Mouse (Mus musculus) megakaryocyte, adult 5-6 weeks (primary cell): ENCODE measurements around the gene Timm10b. TPM values are rescaled to one million over a fixed set of nuclear protein-coding genes. Genes with fewer than 3 reads are reported as not detected.

Source experiments
- ATAC-seq: 2 replicates; pipeline ENCODE4 v1.8.0; 2016; ENCODE audit warnings: mild to moderate bottlenecking, inconsistent platforms; ENCODE audit not compliant: poor library complexity, severe bottlenecking
- total RNA-seq, 2 experiments: library from RNA; stranded (forward) in 1 of 2; stranded (reverse) in 1 of 2; fragments of 153-499, 151-499 nt in 1 of 2; fragments of 221-1000, 200-1000 nt in 1 of 2; gene quantifications; 2 replicates each; pipeline versions ENCODE4 v1.2.3 to v1.2.4; 2015 to 2017

Timm10b gene
- total RNA-seq (2015) = 77.3 and 105 TPM in 2 replicates
- total RNA-seq (2017) = 85.4 and 91.6 TPM in 2 replicates

DNA sequence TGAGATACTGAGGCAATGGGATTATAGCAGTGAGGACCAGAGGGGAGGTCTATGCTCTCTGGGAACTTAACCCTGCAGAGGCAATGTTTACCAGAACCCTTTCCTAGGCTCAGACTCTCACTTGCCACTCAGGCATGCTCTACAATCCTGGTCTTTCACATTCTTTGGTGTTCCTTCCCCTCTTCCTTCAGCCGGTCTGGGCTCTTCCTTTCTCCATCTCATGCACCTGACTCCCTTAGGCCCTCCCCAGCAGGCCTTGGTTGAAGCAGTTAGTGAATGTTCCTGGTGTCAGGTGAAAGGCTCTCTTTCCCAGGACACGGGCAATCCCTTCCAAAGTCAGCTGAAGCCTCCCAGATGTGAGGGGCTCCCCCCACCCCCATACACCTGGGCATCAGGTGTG is at the start of gene Timm10b:
Gene Timm10b (plus strand): TSS at position 301 of the 400 bp plus-strand sequence.
- ATAC-seq = peak; percentile 1

DNA sequence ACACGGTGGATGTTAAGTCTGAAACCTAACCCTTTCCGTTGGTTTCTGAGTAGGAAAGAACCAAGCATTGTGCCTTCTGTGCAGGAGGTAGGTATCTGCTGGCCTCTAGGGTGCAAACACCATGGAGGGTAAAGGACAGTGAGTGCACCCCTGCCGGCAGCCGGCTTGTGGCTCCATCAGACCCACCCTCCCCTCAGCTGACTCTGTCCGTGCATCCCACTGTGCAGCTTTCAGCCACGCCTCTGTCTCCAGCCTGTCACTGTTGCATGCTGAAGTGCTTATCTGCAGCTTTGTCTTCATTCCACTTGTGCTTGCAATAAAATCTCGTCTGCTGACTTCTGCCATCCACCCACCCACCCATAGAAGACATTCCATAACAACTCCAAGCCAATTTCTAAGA is 49.8 kb upstream of the Timm10b start:
- no peak for ATAC-seq

DNA sequence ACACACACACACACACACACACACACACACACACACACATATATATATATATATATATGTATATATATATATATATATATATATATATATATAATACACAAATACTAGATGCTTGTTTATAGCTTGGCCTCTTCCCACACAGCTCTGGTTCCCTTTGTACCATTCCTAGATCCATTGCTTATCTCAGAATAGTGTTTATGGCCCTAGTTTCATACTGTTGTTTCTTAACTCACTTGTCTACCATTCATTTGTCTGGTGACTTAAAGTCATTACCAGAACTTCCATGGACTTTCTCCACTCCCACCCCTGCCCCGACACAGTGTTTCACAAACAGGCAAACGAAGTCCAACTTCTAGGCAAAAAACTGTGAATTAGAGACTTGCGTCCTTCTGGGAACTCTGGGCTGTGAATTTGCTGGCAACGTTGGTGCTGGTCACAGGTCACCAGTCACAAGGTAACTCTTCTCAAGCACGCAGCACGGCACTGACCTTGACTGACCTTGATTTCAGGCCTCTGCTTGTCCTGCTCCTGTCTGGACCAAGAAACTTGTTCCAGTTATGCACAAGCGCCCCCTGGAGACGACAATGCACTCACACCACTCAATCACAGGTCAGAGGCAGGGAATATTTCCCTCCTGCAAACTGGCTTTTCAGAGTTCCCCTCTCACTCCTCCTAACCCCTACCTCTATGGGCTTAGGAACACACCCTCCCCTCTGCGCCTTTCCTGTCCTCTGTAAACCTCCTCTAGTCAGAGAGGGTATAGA is 36.8 kb upstream of the Timm10b start:
- ATAC-seq = peak; percentile 94

DNA sequence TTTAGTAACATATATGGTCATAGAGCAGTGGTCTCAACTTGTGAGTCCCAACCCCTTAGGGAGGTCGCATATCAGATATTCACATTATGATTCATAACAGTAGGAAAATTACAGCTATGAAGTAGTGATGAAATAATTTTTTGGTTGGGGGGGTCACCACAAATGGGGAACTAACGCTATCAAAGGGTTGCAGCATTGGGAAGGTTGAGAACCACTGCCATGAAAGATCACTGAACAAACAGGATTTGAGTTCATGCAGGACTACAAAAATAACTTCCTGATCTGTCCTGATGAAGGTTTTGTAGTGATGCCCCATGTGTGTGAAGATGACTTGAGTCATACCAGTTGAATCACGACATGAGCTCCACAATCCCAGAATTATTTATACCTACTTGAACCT is 31.4 kb upstream of the Timm10b start:
- ATAC-seq = peak; percentile 39

DNA sequence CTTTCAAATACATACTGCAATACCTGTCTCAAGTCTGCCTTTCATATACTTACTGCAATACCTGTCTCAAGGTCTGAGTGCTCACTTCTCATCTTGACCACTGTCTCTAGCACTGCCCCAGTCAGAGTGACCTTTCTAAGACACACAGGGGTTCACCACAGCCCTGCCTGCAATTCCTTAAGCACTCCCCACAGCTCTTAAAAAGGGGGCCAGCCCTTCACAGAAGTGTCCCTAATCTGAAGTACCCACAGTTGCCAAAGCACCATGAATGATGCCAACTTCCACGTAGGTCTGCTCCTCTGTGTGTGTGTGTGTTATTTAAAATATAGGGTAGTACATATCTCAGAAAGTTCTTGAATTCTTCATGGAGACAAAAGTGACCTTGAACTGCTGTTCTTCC is 28.1 kb upstream of the Timm10b start:
- no peak for ATAC-seq

DNA sequence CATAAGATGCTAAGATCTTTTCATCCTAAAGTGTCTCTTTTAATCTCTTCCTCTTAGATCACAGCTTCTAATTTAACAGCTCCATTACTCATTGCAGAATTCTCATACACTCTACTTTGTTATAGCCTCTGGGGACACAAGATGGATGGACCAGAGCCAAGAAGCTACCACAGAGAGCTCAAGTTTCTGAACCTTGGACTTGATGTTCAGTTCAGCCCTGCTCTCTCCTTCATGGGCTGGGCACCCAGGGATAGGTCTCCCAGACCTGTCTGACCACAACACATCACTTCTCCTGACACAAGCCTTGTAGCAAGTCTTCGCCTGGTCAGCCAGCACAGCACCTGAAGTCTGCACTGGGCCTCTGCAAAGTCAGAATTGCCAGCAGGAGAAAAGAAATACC is 25.5 kb upstream of the Timm10b start:
- ATAC-seq = no peak

DNA sequence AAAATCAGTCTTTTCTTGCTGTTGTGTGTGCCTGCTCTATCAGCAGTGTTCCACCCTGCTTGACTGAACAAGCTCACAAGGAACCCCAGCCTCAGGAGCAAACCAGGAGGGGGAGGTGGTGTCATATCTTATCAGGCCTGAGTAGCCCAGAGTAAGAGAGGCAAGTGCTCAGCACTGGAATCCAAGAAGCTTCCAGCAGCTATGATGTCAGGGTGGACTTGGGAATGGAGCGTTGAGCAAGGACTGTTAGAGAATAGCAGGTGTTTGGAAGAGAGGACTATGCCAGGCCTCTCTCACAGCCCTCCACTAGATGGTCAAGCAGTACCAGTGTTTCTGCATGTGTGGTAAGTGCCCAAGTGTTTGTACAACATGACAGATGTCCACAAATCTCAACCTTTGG is 24.1 kb upstream of the Timm10b start:
- no peak for ATAC-seq

DNA sequence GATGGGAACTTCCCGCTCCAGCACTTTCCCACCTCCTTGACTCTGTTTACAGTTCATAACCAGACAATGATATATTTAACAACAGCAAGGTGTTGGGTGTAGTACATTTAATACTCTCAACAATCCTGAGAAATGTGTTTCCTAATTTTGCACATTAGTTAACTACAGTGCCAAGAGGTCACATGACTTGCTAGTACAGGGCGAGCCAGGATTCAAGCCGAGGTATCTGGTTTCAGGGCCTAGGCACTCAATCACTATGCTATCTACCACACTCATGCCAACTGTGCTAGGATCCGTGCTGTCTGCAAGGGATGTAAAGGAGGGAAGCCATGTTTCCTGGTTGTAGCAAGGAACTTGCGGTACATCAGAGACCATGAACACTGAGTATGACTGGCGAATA is 23.3 kb upstream of the Timm10b start:
- no peak for ATAC-seq

DNA sequence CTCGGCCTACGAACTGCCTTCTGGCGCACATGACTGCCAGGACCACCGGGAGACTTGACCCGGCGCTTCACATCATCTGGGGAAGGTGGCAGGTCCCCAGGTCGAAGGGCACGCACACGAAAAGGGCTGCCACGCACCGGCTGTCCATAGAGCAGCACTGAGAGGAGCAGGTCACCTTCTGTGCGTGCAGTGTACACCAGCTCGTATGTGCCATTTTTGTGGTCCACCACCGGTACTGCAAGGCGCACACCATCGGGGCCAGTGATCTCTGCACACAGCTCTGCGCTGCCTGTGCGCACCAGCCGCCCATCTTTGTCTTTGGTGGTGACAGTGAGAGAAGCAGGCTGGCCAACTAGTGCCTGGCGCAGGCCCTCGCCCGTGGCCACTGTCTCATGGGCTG is 22.0 kb upstream of the Timm10b start:
- no peak for ATAC-seq

DNA sequence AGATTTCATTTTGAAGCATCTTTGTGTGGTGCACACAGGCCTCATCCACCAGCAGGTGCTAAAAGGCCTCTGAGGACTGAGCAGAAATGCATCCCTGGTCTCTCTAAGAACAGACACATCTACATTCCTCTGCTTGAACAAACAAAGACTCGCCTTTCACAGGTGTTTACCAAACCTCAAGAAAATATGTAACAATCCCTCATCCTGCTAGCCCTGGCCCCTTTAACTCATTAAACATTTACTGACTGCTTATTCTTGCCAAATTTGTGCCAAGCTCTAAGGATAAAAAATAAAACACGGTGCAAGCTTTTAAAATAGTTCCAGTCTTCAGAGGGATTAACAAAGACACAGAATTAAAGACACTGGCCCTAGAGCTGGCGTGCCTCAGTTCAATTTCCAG is 20.2 kb upstream of the Timm10b start:
- no peak for ATAC-seq

DNA sequence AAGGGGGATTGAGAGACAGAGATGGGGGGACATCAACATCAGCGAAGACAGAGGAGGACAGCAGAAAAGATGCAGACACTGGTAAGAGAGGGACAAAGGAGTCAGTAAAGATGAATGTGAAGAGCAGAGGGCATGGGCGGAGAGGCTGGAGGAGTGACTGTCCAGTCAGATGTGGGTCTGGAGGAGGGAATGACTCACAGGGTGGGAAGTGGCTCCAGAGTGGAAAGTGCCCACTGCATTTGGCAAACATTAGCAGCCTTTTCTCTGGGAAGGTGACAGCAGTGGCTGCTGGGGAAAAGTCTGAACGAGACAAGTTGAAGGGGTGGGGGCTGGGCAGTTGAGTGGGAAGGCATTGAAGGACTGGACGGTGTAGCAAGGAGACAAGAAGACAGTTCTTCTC is 18.8 kb upstream of the Timm10b start:
- ATAC-seq = no peak

DNA sequence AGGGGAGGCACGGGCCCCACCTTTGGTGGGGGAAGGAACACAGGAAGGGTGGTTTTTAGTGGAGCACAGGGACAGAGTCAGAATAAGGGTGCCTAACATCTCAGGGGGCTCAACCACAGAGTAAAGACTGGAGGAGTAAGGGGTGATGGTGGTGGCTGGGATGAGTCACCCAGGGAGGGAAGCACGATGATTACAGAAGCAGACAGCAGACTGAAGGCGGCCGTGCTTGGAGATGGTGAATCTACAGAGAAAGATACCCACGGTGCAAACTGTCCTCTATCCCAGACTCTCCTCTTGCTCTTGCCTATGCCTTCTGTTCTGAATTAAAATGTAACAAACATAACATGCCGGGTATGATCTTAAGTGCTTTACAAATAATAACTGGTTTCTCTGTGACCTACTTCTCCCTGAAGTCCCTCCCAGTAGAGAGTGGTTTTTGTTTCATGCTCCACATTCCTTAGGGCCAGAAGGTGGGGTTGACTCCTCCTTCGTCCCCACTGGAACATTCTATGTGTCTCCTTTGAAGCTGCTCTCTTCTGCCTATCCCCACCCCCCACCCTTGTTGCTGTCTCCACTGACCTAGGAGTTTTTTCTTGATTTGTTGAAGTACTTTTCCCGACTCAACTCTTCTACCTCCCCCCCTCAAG is 18.1 kb upstream of the Timm10b start:
- no peak for ATAC-seq

DNA sequence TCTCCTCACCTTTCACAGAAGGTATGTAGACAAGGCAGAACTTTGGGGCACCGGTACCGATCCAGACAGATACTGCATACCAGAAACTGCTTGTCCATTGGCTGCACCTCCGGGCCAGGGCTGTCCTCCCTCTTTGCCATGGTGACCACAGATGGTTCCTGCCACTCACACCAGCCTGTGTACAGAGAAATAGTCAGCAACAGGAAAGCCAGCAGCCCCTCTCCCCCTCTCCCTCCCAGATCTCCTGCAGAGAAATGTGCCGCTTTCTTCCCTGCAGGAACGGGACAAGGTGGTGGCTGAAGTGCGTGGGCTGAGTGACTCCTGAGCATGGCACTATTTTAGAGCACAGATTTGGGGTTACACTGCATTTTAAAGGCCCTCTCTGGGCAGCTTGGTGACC is 14.5 kb upstream of the Timm10b start:
- no peak for ATAC-seq

DNA sequence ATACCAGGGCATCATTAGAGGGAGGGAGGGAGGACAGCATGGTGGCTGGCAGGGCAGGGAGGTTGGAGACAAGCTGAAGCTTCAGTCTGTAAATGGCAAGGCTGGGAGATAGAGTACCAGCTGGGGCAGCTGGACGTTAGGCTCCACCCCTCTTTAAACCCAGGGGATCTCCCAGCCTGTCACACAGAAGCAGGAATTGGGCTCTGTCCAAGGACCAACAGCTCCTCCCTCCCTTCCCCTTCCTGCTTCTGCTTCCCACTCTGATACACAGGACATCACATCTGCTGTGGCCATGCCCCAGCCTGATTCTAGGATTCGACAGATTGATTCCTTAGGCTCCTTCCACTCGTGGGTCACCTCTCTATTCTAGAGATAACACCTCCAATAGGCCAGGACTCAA is 11.2 kb upstream of the Timm10b start:
- peak; percentile 34 for ATAC-seq

DNA sequence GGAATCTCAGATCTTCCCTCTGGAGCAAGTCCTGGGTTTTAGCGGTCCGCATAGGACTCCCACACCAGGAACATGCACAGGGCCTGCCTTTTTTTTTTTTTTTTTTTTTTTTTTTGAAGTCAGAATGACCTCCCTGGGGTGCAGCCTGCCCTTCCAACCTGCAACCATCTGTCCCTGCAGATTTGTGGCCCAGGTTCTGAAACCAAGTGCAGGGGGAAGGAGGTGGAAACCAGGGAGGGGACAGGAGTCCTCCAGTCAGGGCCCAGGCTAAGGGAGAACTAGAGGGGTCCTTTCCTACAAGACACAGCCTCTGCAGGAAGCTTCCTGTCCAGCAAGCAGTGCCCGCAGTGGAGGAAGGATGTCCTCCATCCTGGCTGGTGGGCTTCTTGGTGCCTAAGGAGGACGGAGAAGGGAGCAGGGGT is 7.3 kb upstream of the Timm10b start:
- ATAC-seq = no peak

DNA sequence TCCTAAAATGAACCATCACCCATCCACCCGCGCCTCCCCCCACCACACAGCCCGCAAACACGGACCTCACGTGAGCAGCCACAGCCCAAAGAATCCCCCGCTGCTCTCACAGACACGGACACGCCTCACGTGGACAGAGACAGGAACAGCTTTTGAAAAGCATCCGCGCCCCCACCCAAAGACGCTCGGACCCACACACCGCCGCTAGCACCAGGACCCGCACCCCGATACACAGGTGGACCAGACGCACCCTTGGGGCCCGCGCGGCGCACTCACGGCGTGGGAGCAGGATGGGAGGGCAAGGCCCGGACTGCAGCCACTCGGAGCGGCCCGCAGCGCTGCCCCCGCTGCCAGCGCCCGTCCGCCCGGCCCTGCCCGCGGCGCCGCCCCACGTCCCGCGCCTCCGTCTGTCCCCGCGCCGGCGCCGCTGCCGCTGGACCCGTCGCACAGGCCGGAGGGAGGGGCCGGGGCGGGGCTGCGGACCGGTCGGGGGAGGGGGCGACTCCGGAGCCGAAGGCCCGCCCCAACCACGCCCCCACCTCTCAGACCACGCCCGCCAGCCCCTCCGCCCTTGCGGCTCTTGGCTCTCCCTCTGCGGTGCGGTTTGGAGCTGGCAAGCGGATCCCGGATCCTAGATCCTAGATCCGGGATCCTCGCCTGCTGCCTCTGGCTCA is 6.6 kb upstream of the Timm10b start, which contains the start of gene Trim3:
Gene Trim3 (minus strand): TSS at position 445 of the 674 bp plus-strand sequence.
- peak; percentile 78 for ATAC-seq

DNA sequence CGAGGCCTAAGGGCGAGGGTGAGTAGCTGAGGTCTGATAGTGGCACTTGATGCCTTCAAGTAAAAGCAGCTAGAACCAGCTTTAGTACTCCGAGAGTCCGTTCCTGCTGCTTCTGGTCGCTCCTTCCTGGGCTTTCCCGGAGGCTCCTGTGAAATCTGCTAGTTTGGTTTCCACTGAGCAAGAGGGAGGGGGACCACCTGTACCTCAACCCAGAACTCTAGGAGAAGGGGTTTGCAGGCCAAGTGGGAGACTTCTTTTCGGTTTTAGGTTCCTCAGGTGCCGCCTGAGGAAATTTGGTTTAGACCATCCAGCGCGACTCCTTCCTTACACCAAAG is 6.1 kb upstream of the Timm10b start:
- peak; percentile 4; the same call in 1 of the 2 replicates for ATAC-seq

DNA sequence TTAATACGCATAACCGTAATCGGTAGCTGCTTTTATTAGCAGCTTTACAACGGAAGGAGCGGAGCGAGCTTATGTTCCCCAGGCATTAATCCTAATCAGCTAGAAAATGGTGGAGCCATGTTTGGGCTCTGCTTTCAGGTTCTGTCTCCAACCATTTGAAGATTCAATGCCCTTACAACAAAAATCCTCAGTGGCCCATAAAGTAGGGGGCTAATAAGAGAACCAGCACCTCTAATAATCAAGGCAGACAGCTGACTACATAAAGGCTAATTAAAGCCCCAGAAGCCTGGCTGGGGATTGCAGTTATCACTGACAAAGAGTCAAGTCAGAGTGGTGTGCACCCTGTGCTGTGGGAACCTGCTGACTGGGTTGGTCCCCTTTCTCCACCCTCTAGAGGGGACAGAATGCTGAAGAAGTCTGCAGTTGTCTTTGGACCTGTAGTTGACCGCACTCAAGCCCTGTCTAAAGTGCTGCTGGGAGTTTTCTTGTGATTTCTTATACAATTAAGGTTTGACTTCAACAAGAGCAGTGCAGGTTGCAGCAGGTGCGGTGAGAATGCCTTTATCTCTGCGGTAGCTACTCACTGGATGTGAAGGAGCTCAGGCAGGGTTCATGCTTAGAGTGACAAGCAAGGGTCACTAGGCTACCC is 5.5 kb upstream of the Timm10b start:
- ATAC-seq = no peak

DNA sequence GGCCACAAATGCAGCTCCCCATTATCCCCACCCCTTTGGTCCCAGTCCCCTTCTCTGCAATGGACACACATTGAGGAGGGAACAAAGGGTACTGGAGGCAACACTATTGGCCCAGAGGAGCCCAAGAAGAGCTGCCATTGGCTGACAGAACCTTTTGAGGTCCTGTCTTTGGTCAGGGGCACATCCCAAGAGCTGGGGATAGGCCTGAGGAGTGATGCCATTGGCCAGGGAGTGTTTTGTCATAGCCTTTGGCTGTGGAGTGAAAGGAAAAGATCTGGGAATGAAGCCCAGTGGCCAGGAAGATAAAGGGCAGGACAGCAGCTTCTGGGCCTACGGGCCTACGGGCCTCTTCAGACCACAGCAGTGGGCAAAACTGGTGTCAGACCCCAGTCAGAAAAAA is 4.1 kb upstream of the Timm10b start:
- no peak for ATAC-seq

DNA sequence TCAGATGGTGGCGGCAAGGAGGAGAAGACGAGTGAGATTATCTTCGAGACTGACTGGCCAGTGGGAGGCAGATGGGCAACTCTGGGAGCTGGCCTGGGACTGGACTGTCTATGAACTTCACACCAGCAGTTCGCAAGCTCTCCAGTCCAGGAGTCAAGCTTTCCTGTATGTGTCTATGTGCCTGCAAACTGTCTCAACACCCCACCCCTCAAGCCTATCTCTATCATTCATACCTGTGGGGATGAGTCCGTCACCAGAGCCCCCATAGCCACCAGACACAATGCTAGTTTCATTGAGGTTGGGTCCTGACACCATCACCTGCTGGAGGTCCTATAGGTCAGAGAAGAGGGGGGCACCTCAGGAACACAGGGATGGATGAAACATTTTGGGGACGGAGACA is 1.1 kb upstream of the Timm10b start:
- ATAC-seq = no peak

DNA sequence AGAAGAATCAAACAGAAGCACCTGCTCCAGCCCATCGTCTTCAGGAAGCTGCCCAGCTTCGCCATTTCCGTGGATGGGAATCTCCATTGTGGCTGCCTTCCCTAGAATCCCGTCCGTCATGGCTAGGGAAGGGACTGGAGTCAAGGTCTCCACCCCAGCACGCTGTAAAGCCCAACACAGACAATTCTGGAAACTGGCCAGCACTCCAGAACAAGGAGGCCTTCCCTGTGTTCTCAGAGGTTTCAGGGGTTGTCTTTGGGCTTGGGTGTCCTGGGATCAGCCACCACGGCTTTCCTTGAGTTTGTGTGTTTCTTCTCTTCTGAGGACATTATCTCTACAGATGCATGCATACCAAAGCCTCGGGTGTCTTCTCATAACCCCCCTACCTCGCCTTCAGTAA is 552 bp upstream of the Timm10b start:
- ATAC-seq = no peak
